Mouse (Mus musculus): ENCODE results near the gene Mob3c. TPM values are rescaled to one million over a fixed set of nuclear protein-coding genes. Genes with fewer than 3 reads are reported as not detected.

Mob3c gene
- total RNA-seq (2021): 1 to 10 TPM; 3.1 TPM
- long read RNA-seq, experiment 1: 0 reads
- long read RNA-seq, experiment 2, partial matches to known transcripts: 0 of 3 reads
- long read RNA-seq, experiment 2, other reads (novel, unspliced or antisense): 0 of 3 reads

- intact Hi-C loops (cut with DNase I): no loop called here
- DNase-seq (ENCODE audit: low spot score in 2 of 2): peak in 1 of 2 experiments; percentile 53
These were observed at the start of gene Mob3c for GRCm38 (mm10) chr4:115827888-115828571. TSS of gene Mob3c (plus strand) at chr4:115828092.

GRCm38 (mm10) chr4:115780269-115780668, 47.6 kb upstream of the Mob3c start:
- intact Hi-C loops (cut with DNase I): no loop called here
- DNase-seq (ENCODE audit: low spot score in 2 of 2): peak; percentile 14 to 52

GRCm38 (mm10) chr4:115780918-115781317, 47.0 kb upstream of the Mob3c start, which contains the start of gene Tex38:
TSS of gene Tex38 (minus strand) at chr4:115781018.
- DNase-seq (ENCODE audit: low spot score in 2 of 2): no peak
- intact Hi-C loops (cut with DNase I): no loop called here

GRCm38 (mm10) chr4:115782026-115782805, 45.7 kb upstream of the Mob3c start:
- no peak for DNase-seq (ENCODE audit: low spot score in 2 of 2)
- intact Hi-C loops (cut with DNase I): no loop called here

- intact Hi-C loops (cut with DNase I): no loop called here
- peak; percentile 69 to 83 for DNase-seq (ENCODE audit: low spot score in 2 of 2)
These were observed 43.0 kb upstream of the Mob3c start, which contains the start of gene Atpaf1 for GRCm38 (mm10) chr4:115784769-115785510. TSS of gene Atpaf1 (plus strand) at chr4:115784812.

GRCm38 (mm10) chr4:115785511-115786034, 42.3 kb upstream of the Mob3c start:
- DNase-seq (ENCODE audit: low spot score in 2 of 2): no peak
- intact Hi-C loops (cut with DNase I): no loop called here

GRCm38 (mm10) chr4:115790864-115791263, 37.0 kb upstream of the Mob3c start:
- intact Hi-C loops (cut with DNase I): no loop called here
- peak; percentile 18 to 28 for DNase-seq (ENCODE audit: low spot score in 2 of 2)

- intact Hi-C loops (cut with DNase I): no loop called here
These were observed 32.5 kb upstream of the Mob3c start for GRCm38 (mm10) chr4:115795360-115795759.

GRCm38 (mm10) chr4:115799981-115800380, 27.9 kb upstream of the Mob3c start:
- intact Hi-C loops (cut with DNase I): no loop called here
- no peak for DNase-seq (ENCODE audit: low spot score in 2 of 2)

More at GRCm38 (mm10) chr4:115795360-115795759, 32.5 kb upstream of the Mob3c start:
- DNase-seq (ENCODE audit: low spot score in 2 of 2): no peak

- DNase-seq (ENCODE audit: low spot score in 2 of 2): no peak
- intact Hi-C loops (cut with DNase I): no loop called here
These were observed 15.6 kb upstream of the Mob3c start for GRCm38 (mm10) chr4:115812326-115812725.

- no peak for DNase-seq (ENCODE audit: low spot score in 2 of 2)
- intact Hi-C loops (cut with DNase I): no loop called here
These were observed 12.3 kb upstream of the Mob3c start for GRCm38 (mm10) chr4:115815606-115816005.

GRCm38 (mm10) chr4:115820199-115820598, 7.7 kb upstream of the Mob3c start:
- DNase-seq (ENCODE audit: low spot score in 2 of 2): no peak
- intact Hi-C loops (cut with DNase I): no loop called here

GRCm38 (mm10) chr4:115820944-115821343, 6.9 kb upstream of the Mob3c start:
- intact Hi-C loops (cut with DNase I): no loop called here
- DNase-seq (ENCODE audit: low spot score in 2 of 2): no peak

- no peak for DNase-seq (ENCODE audit: low spot score in 2 of 2)
- intact Hi-C loops (cut with DNase I): no loop called here
These were observed 6.5 kb upstream of the Mob3c start for GRCm38 (mm10) chr4:115821431-115821830.

- intact Hi-C loops (cut with DNase I): no loop called here
- DNase-seq (ENCODE audit: low spot score in 2 of 2): no peak
These were observed 6.0 kb upstream of the Mob3c start for GRCm38 (mm10) chr4:115821928-115822327.

GRCm38 (mm10) chr4:115824178-115824577, 3.7 kb upstream of the Mob3c start:
- intact Hi-C loops (cut with DNase I): no loop called here
- DNase-seq (ENCODE audit: low spot score in 2 of 2): no peak

GRCm38 (mm10) chr4:115825271-115825670, 2.6 kb upstream of the Mob3c start:
- intact Hi-C loops (cut with DNase I): no loop called here
- DNase-seq (ENCODE audit: low spot score in 2 of 2): no peak

GRCm38 (mm10) chr4:115827066-115827465, 826 bp upstream of the Mob3c start:
- DNase-seq (ENCODE audit: low spot score in 2 of 2): no peak
- intact Hi-C loops (cut with DNase I): no loop called here

GRCm38 (mm10) chr4:115827535-115827887, 381 bp upstream of the Mob3c start:
- intact Hi-C loops (cut with DNase I): no loop called here
- no peak for DNase-seq (ENCODE audit: low spot score in 2 of 2)

- intact Hi-C loops (cut with DNase I): no loop called here
- no peak for DNase-seq (ENCODE audit: low spot score in 2 of 2)
These were observed 645 bp downstream of the Mob3c start for GRCm38 (mm10) chr4:115828572-115828902.

All from left cerebral cortex, postnatal 14 days (tissue).